28 mouse cellular contexts compared by ENCODE assay signal in the genomic region with DNA sequence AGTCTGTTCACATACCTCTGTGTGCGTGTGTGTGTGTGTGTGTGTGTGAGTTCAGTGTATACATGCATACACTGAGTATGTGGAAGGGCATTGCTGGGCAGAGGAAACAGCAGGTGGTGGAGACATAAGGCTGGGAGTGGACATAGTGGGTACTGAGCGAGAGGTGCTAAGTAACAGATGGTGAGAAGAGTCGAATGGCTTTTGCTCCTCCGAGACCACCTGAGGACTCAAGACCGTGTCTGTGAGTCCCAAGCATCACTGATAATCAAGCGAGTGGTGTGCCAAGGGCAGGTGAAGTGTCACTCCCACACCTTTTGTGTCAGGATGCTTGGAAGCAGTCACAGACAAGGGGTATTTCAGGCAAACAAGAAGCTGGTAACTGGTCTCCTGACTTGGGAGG. TPM values are rescaled to one million over a fixed set of nuclear protein-coding genes. Genes with fewer than 3 reads are reported as not detected.
A peak's percentile ranks its signal among the peaks of the same experiment; 100 is the strongest.
DNase-seq lines count a peak whose midpoint lies in the region; ATAC-seq and TF ChIP-seq lines count a peak whose summit lies in the region.
"Had no signal": no experiment of that assay in that cellular context is flagged by ENCODE, and none has a peak within 500 bp of the region (broad histone marks: within the 10 kb centered on the region; RNA-seq: fewer than 3 reads in every experiment).

No protein-coding gene starts in this region.

- H3K4me1 ChIP-seq in hindbrain, postnatal 0 days (ENCODE audit: insufficient read depth, low read length): no peaks in the 10 kb centered on the region
- no peaks in the 10 kb centered on the region for H3K4me1 ChIP-seq in hindbrain, embryonic 14.5 days (replicated peaks; ENCODE audit: control insufficient read depth, insufficient read depth, low read length)
- peaks cover 7% of the 10 kb centered on the region; the same call in 1 of the 2 replicates for H3K4me1 ChIP-seq in cerebellum, adult 2 months (ENCODE audit: control insufficient read depth, insufficient read depth, low read length)
- peaks cover 13% of the 10 kb centered on the region; the same call in 1 of the 2 replicates for H3K4me1 ChIP-seq in limb, embryonic 13.5 days
- H3K4me1 ChIP-seq: embryonic facial prominence, embryonic 15.5 days; forebrain, embryonic 13.5 days; heart, embryonic 13.5 days; hindbrain, embryonic 10.5 days; midbrain, embryonic 13.5 days; stomach, embryonic 15.5 days had no signal

- H3K27ac ChIP-seq in hindbrain, postnatal 0 days: peak overlapping the region; percentile 26; the same call in 1 of the 2 replicates
- no peak overlapping the region for H3K27ac ChIP-seq in hindbrain, embryonic 14.5 days
- no peak overlapping the region for H3K27ac ChIP-seq in cerebellum, adult 2 months (ENCODE audit: insufficient read depth, low read length)
- peak overlapping the region; percentile 22; the same call in 1 of the 2 replicates for H3K27ac ChIP-seq in limb, embryonic 13.5 days
- H3K27ac ChIP-seq: embryonic facial prominence, embryonic 10.5 days; embryonic facial prominence, embryonic 15.5 days; forebrain, embryonic 13.5 days; heart, embryonic 13.5 days; hindbrain, embryonic 10.5 days; limb, embryonic 12.5 days; midbrain, embryonic 13.5 days; stomach, embryonic 15.5 days had no signal

- no peak for ATAC-seq in hindbrain, postnatal 0 days
- no peak for ATAC-seq in hindbrain, embryonic 14.5 days (ENCODE audit: low FRiP score)
- ATAC-seq in limb, embryonic 13.5 days (ENCODE audit: low FRiP score, low read depth): no peak
- ATAC-seq: CD4-positive, CD25-positive, alpha-beta regulatory T cell, adult 4 months; forebrain, embryonic 13.5 days; intestine, postnatal 0 days; midbrain, embryonic 13.5 days had no signal

- no peaks in the 10 kb centered on the region for H3K27me3 ChIP-seq in hindbrain, postnatal 0 days (ENCODE audit: insufficient read depth, low read length)
- H3K27me3 ChIP-seq in hindbrain, embryonic 14.5 days (ENCODE audit: control insufficient read depth, insufficient read depth, low read length): no peaks in the 10 kb centered on the region
- no peaks in the 10 kb centered on the region for H3K27me3 ChIP-seq in cerebellum, adult 2 months (ENCODE audit: control insufficient read depth, insufficient read depth, low read length)
- H3K27me3 ChIP-seq in limb, embryonic 13.5 days: no peaks in the 10 kb centered on the region
- H3K27me3 ChIP-seq: embryonic facial prominence, embryonic 15.5 days; forebrain, embryonic 13.5 days; heart, embryonic 13.5 days; limb, embryonic 12.5 days; midbrain, embryonic 13.5 days; stomach, embryonic 15.5 days had no signal

- no peaks in the 10 kb centered on the region for H3K36me3 ChIP-seq in hindbrain, postnatal 0 days (ENCODE audit: insufficient read depth, low read length)
- H3K36me3 ChIP-seq in hindbrain, embryonic 14.5 days (replicated peaks; ENCODE audit: control insufficient read depth, insufficient read depth): no peaks in the 10 kb centered on the region
- no peaks in the 10 kb centered on the region for H3K36me3 ChIP-seq in limb, embryonic 13.5 days
- H3K36me3 ChIP-seq: embryonic facial prominence, embryonic 10.5 days; embryonic facial prominence, embryonic 15.5 days; heart, embryonic 13.5 days; hindbrain, embryonic 10.5 days; limb, embryonic 12.5 days; midbrain, embryonic 13.5 days; stomach, embryonic 15.5 days had no signal

- H3K4me3 ChIP-seq in hindbrain, postnatal 0 days (ENCODE audit: low read length): no peak overlapping the region
- H3K4me3 ChIP-seq in hindbrain, embryonic 14.5 days (replicated peaks; ENCODE audit: low read length): no peak overlapping the region
- H3K4me3 ChIP-seq in cerebellum, adult 2 months (replicated peaks; ENCODE audit: insufficient read depth, low read depth, low read length): no peak overlapping the region
- no peak overlapping the region for H3K4me3 ChIP-seq in limb, embryonic 13.5 days
- H3K4me3 ChIP-seq: embryonic facial prominence, embryonic 10.5 days; embryonic facial prominence, embryonic 15.5 days; forebrain, embryonic 13.5 days; heart, embryonic 13.5 days; hindbrain, embryonic 10.5 days; limb, embryonic 12.5 days; megakaryocyte, embryonic 14.5 days; midbrain, embryonic 13.5 days; stomach, embryonic 15.5 days had no signal

- TF ChIP-seq CTCF in hindbrain, postnatal 0 days (IDR thresholded peaks at IDR 0.05; ENCODE audit: low read depth): no peak
- no peak for TF ChIP-seq CTCF in cerebellum, adult 2 months (IDR thresholded peaks at IDR 0.05; ENCODE audit: borderline replicate concordance, insufficient read depth, low read depth, low read length)

- no peak for TF ChIP-seq POLR2A in cerebellum, adult 2 months (IDR thresholded peaks at IDR 0.05; ENCODE audit: borderline replicate concordance, insufficient read depth, low read length)

- H3K9me3 ChIP-seq in hindbrain, postnatal 0 days (ENCODE audit: low read length): no peaks in the 10 kb centered on the region
- no peaks in the 10 kb centered on the region for H3K9me3 ChIP-seq in hindbrain, embryonic 14.5 days (ENCODE audit: control insufficient read depth, low read length)
- H3K9me3 ChIP-seq in limb, embryonic 13.5 days: no peaks in the 10 kb centered on the region
- H3K9me3 ChIP-seq: embryonic facial prominence, embryonic 10.5 days; embryonic facial prominence, embryonic 15.5 days; forebrain, embryonic 13.5 days; heart, embryonic 13.5 days; hindbrain, embryonic 10.5 days; limb, embryonic 12.5 days; midbrain, embryonic 13.5 days; stomach, embryonic 15.5 days had no signal

- DNase-seq in hindbrain, postnatal 0 days (ENCODE audit: low spot score): peak; percentile 21
- no peak for DNase-seq in hindbrain, embryonic 14.5 days (ENCODE audit: low spot score)
- DNase-seq in cerebellum, adult 2 months: peak; percentile 45 to 57
- peak; percentile 64 to 71 for DNase-seq in cerebellum, postnatal 10 days
- no peak for DNase-seq in spleen, postnatal 14 days (ENCODE audit: low spot score in 2 of 2)
- no peak for DNase-seq in left cerebral cortex, adult 8-10 months (ENCODE audit: low spot score in 2 of 2)
- DNase-seq: adrenal gland, postnatal 14 days; gastrocnemius, postnatal 10 days; heart, postnatal 10 days; kidney, adult 9 months; kidney, postnatal 10 days; lung, postnatal 4 days; retina, postnatal 1 day; right cerebral cortex, postnatal 14 days had no signal

- H3K4me2 ChIP-seq in hindbrain, postnatal 0 days (ENCODE audit: low read depth, low read length): no peak overlapping the region
- no peak overlapping the region for H3K4me2 ChIP-seq in hindbrain, embryonic 14.5 days (replicated peaks)
- no peak overlapping the region for H3K4me2 ChIP-seq in limb, embryonic 13.5 days (replicated peaks)
- H3K4me2 ChIP-seq: embryonic facial prominence, embryonic 15.5 days; forebrain, embryonic 13.5 days; heart, embryonic 13.5 days; limb, embryonic 12.5 days; liver, embryonic 11.5 days; midbrain, embryonic 13.5 days; stomach, embryonic 15.5 days had no signal

- H3K9ac ChIP-seq in hindbrain, postnatal 0 days (replicated peaks; ENCODE audit: low read length): no peak overlapping the region
- H3K9ac ChIP-seq in hindbrain, embryonic 14.5 days: no peak overlapping the region
- H3K9ac ChIP-seq in limb, embryonic 13.5 days: no peak overlapping the region
- H3K9ac ChIP-seq: embryonic facial prominence, embryonic 15.5 days; forebrain, embryonic 13.5 days; heart, embryonic 13.5 days; limb, embryonic 12.5 days; midbrain, embryonic 13.5 days; stomach, embryonic 15.5 days had no signal

- WGBS in hindbrain, postnatal 0 days: 59% methylated on average over 6 of the region's 6 CpGs
- WGBS in hindbrain, embryonic 14.5 days: 75% methylated on average over 6 of the region's 6 CpGs
- WGBS in cerebellum, adult 2 months: 23% methylated on average over 6 of the region's 6 CpGs
- WGBS in limb, embryonic 13.5 days: 59% methylated on average over 6 of the region's 6 CpGs

RNA-seq across cellular contexts. Expression of a gene that starts 30.7 kb away (rescaled TPM):
- total RNA-seq in hindbrain, postnatal 0 days (2014; rRNA removed): 89.0 and 105 TPM in 2 replicates
- polyA plus RNA-seq in hindbrain, postnatal 0 days (2015; fragmentation: Nextera tagmentation; extraction: Ambion mirVana): 39.6 and 40.6 TPM in 2 replicates
- 68.7 and 72.6 TPM in 2 replicates for polyA plus RNA-seq in hindbrain, embryonic 14.5 days (2014; fragmentation: Nextera tagmentation; extraction: Ambion mirVana)
- 96.2 and 111 TPM in 2 replicates for polyA plus RNA-seq in cerebellum, adult 2 months (2012; rRNA removed)
- polyA plus RNA-seq in limb, embryonic 13.5 days (2015; fragmentation: Nextera tagmentation; extraction: Ambion mirVana): 74.0 and 75.0 TPM in 2 replicates
- total RNA-seq in left cerebral cortex, adult 8-10 months (2022): 10 to 100 TPM; 26.0 to 30.6 (median 27.5) TPM

RNA-seq across cellular contexts. Expression of a gene that starts 31.7 kb away (rescaled TPM):
- 33.2 and 49.0 TPM in 2 replicates for total RNA-seq in hindbrain, postnatal 0 days (2014; rRNA removed)
- polyA plus RNA-seq in hindbrain, postnatal 0 days (2015; fragmentation: Nextera tagmentation; extraction: Ambion mirVana): 17.3 and 17.5 TPM in 2 replicates
- 29.1 and 43.5 TPM in 2 replicates for polyA plus RNA-seq in hindbrain, embryonic 14.5 days (2014; fragmentation: Nextera tagmentation; extraction: Ambion mirVana)
- 77.9 and 95.3 TPM in 2 replicates for polyA plus RNA-seq in cerebellum, adult 2 months (2012; rRNA removed)
- polyA plus RNA-seq in limb, embryonic 13.5 days (2015; fragmentation: Nextera tagmentation; extraction: Ambion mirVana): 123 TPM in 2 replicates
- total RNA-seq in left cerebral cortex, adult 8-10 months (2022): 10 to 100 TPM; 50.6 to 73.1 (median 64.8) TPM
- total RNA-seq: monocyte, adult 5-6 weeks had no signal
- polyA plus RNA-seq: CD4-positive, CD25-positive, alpha-beta regulatory T cell, adult 4 months had no signal

Comparison
In these comparisons a context has a peak if more than half of its experiments do, and no peak if none do; other contexts are left out.
1. DNase-seq: peak in hindbrain, postnatal 0 days (single experiment), cerebellum, adult 2 months (2 of 2) and cerebellum, postnatal 10 days (2 of 2); none in hindbrain, embryonic 14.5 days (single experiment), spleen, postnatal 14 days (0 of 2) and left cerebral cortex, adult 8-10 months (0 of 2).
2. H3K27ac ChIP-seq: peak in hindbrain, postnatal 0 days (single experiment) and limb, embryonic 13.5 days (single experiment); none in hindbrain, embryonic 14.5 days (single experiment) and cerebellum, adult 2 months (single experiment).